Mouse (Mus musculus) liver, postnatal 0 days (tissue): ENCODE results near the gene Timp3. TPM values are rescaled to one million over a fixed set of nuclear protein-coding genes. Genes with fewer than 3 reads are reported as not detected.

ENCODE experiments used
- ATAC-seq: fragments of 200-750 bp; cut with Nextera tagmentation; 2 replicates; pipeline ENCODE4 v1.8.0; 2017; ENCODE audit warnings: mild to moderate bottlenecking, moderate library complexity
- DNase-seq: peaks from one replicate; pipeline ENCODE4 v3.0.0-alpha.2; 2016
- H3K27ac ChIP-seq: fragments of 300-500 bp; sonication (generic); 2 replicates; pipeline ENCODE4 v1.5.1; 2014; ENCODE audit warnings: antibody characterized with exemption, moderate library complexity, mild to moderate bottlenecking, low read depth
- H3K27me3 ChIP-seq: fragments of 300-500 bp; sonication (generic); 2 replicates; pipeline ENCODE4 v1.6.1; 2014; ENCODE audit warnings: low read length, control low read depth, mixed read lengths; ENCODE audit not compliant: insufficient read depth
- H3K36me3 ChIP-seq: fragments of 300-500 bp; sonication (generic); replicated peaks from 2 replicates; pipeline ENCODE4 v1.6.1; 2014; ENCODE audit warnings: mild to moderate bottlenecking, control low read depth, low read length, moderate library complexity, mixed read lengths; ENCODE audit not compliant: insufficient read depth
- H3K4me1 ChIP-seq: fragments of 300-500 bp; sonication (generic); 2 replicates; pipeline ENCODE4 v1.6.1; 2014; ENCODE audit warnings: antibody characterized with exemption, mild to moderate bottlenecking, control low read depth; ENCODE audit not compliant: insufficient read depth
- H3K4me2 ChIP-seq: fragments of 300-500 bp; sonication (generic); 2 replicates; pipeline ENCODE4 v1.6.1; 2014; ENCODE audit warnings: low read depth, mild to moderate bottlenecking, low read length, moderate library complexity, mixed read lengths
- H3K4me3 ChIP-seq: fragments of 300-500 bp; sonication (generic); 2 replicates; pipeline ENCODE4 v1.5.1; 2014; ENCODE audit warnings: low read depth, low read length
- H3K9ac ChIP-seq: fragments of 300-500 bp; sonication (generic); replicated peaks from 2 replicates; pipeline ENCODE4 v1.6.1; 2014; ENCODE audit warnings: mild to moderate bottlenecking, moderate library complexity
- H3K9me3 ChIP-seq: fragments of 300-500 bp; sonication (generic); 2 replicates; pipeline ENCODE4 v1.6.1; 2016; ENCODE audit warnings: mild to moderate bottlenecking, control low read depth, low read length, mixed read lengths
- CTCF ChIP-seq: sonication (generic); IDR thresholded peaks from 2 replicates; pipeline ENCODE4 v1.5.1; 2016; ENCODE audit warnings: antibody characterized with exemption, low read depth
- EP300 ChIP-seq: IDR thresholded peaks from 2 replicates; pipeline ENCODE4 v1.6.1; 2016; ENCODE audit warnings: antibody characterized with exemption, low read depth, mild to moderate bottlenecking
- WGBS: fragments of 180-500 bp; shearing (Covaris S2); extraction: QIAGEN DNeasy Blood & Tissue Kit; methylation state at CpG from one replicate; pipeline ENCODE4 v1.1.7; 2014; ENCODE audit not compliant: insufficient replicate concordance; 5-methylcytosine and 5-hydroxymethylcytosine counted together
- polyA plus RNA-seq: library from polyadenylated mRNA; unstranded; fragments of >200 nt; fragmentation: Nextera tagmentation; extraction: Ambion mirVana; gene quantifications from 2 replicates; pipeline ENCODE4 v1.2.1, GENCODE M21; 2015

The Timp3 gene
- polyA plus RNA-seq, 1 experiment from 2014 or later: 7.9 TPM

DNA sequence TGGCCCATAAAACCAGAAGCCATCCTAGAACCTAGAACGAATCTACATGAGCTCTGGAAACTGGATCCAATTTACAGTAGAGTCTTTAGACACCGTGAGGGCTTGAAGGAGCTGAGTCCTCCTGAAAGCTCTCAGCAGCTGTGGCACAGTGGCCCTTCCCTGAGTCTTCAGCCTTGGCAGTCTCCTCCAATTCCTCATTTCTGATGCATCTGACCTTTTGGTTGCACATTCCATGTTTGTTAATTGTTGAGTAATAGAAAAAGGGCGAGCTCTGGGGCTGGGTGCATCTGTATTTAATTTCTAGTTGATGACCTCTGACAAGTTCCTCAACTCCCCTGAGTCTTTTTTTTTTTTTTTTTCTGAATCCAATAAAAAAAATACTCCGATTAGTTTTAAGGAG, 28.0 kb downstream of the Timp3 start:
- Histone ChIP-seq H3K27me3 (no peaks in the 10 kb centered on the region), H3K4me1 (peaks cover 12% of the 10 kb centered on the region), H3K9ac (no peak overlapping the region), H3K27ac (no peak overlapping the region), H3K36me3 (no peaks in the 10 kb centered on the region), H3K4me2 (no peak overlapping the region), H3K4me3 (no peak overlapping the region), H3K9me3 (no peaks in the 10 kb centered on the region)
- ATAC-seq (no peak), DNase-seq (no peak)
- WGBS: 79% methylated on average over 4 of the region's 4 CpGs
- TF ChIP-seq EP300 (no peak), CTCF (no peak)

- no peak overlapping the region for H3K9ac ChIP-seq
- WGBS: 71% methylated on average over 2 of the region's 2 CpGs
- no peaks in the 10 kb centered on the region for H3K36me3 ChIP-seq
- ATAC-seq (no peak), DNase-seq (no peak)
- no peaks in the 10 kb centered on the region for H3K27me3 ChIP-seq
- H3K4me1 ChIP-seq: peaks cover 12% of the 10 kb centered on the region
- H3K9me3 ChIP-seq: no peaks in the 10 kb centered on the region
- no peak for TF ChIP-seq EP300
- peak; percentile 40; the same call in 1 of the 2 replicates for TF ChIP-seq CTCF
- H3K4me3 ChIP-seq: no peak overlapping the region
- no peak overlapping the region for H3K4me2 ChIP-seq
- no peak overlapping the region for H3K27ac ChIP-seq
These were observed 28.5 kb downstream of the Timp3 start for GRCm38 (mm10) chr10:86328691-86329090.

DNA sequence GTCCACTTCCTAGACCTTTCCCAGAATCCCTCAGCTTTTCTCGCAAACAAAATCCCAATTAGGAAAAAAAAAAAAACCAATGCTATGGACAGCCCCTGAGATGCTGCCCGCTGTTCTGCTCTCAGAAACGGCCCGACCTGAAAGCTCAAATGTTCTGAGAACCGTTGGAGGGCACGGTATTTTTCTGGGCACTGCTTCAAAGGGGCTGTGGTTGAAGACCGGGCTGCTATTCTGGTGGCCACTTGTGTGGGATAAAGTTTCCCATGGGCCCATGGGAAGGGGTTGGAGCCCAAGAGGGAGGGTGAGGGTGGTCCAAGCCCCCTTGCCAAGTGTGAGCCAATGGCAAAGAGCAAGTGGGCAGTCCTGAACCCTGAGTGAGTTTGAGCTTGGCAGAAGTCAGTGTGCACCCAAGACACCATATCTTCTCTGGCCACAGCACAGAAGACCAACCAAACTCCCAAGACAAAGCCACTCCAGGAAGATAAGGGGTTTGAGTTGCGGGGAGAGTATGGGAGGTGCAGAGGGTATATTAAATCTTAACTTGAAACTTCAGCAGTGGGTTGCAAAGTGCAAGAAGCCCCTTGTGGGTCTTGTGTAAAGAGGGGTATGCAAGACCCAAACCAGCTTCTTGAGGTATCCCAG, 29.2 kb downstream of the Timp3 start:
- no peak overlapping the region for H3K4me3 ChIP-seq

GRCm38 (mm10) chr10:86330993-86331680, 31.0 kb downstream of the Timp3 start:
- Histone ChIP-seq H3K4me3 (no peak overlapping the region), H3K27me3 (no peaks in the 10 kb centered on the region), H3K36me3 (no peaks in the 10 kb centered on the region), H3K27ac (peak overlapping the region; percentile 51; the same call in 1 of the 2 replicates), H3K4me2 (no peak overlapping the region), H3K9ac (no peak overlapping the region), H3K4me1 (peaks cover 12% of the 10 kb centered on the region), H3K9me3 (no peaks in the 10 kb centered on the region)
- DNase-seq (no peak), ATAC-seq (no peak)
- WGBS: 62% methylated on average over 5 of the region's 5 CpGs
- TF ChIP-seq CTCF (no peak), EP300 (no peak)

More for the DNA sequence above, 29.2 kb downstream of the Timp3 start:
- TF ChIP-seq CTCF: no peak
- no peak for TF ChIP-seq EP300
- WGBS: 84% methylated on average over 8 of the region's 8 CpGs
- Histone ChIP-seq H3K27me3 (no peaks in the 10 kb centered on the region), H3K9me3 (no peaks in the 10 kb centered on the region), H3K36me3 (no peaks in the 10 kb centered on the region), H3K4me2 (no peak overlapping the region), H3K27ac (no peak overlapping the region), H3K4me1 (peaks cover 12% of the 10 kb centered on the region), H3K9ac (no peak overlapping the region)
- ATAC-seq (no peak), DNase-seq (no peak)

DNA sequence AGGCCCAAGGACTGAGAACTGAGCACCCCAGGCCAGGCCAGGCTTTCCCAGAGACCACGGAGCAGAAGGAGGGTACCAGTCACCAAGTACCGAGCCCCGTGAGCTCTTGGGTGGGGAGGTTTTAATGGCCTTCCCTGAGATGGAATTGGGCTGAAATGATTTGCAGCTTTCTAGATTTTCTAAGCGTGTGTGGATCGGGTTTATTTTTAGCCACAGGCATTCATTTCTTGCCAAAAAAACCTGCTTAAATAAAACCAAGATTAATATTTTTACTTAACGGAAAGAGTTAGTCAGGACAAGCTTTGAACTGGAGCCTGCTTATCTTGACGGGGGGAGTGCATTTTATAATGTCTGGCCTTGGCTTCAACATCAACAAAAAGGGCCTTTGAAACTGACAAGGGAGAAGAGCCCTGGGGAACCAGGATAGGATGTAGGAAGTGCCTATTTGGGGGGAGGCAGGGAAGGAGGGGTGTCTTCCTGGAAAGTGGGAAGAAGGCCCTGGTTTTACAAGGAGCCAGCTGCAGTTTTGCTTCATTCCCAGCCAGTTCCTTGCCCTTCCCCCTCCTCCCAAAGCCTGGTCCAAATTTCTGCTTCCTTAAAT, 31.6 kb downstream of the Timp3 start:
- H3K4me2 ChIP-seq: no peak overlapping the region
- no peaks in the 10 kb centered on the region for H3K36me3 ChIP-seq
- 0 out of 2 replicates have a peak, but pooled peaks have one; percentile 23 for ATAC-seq
- H3K9me3 ChIP-seq: no peaks in the 10 kb centered on the region
- H3K27me3 ChIP-seq: no peaks in the 10 kb centered on the region
- TF ChIP-seq CTCF (no peak), EP300 (peak; percentile 58)
- DNase-seq: no peak
- H3K27ac ChIP-seq: peak overlapping the region; percentile 51; the same call in 1 of the 2 replicates
- H3K4me3 ChIP-seq: no peak overlapping the region
- no peak overlapping the region for H3K9ac ChIP-seq
- peaks cover 12% of the 10 kb centered on the region for H3K4me1 ChIP-seq
- 66% methylated on average over 7 of the region's 7 CpGs for WGBS

DNA sequence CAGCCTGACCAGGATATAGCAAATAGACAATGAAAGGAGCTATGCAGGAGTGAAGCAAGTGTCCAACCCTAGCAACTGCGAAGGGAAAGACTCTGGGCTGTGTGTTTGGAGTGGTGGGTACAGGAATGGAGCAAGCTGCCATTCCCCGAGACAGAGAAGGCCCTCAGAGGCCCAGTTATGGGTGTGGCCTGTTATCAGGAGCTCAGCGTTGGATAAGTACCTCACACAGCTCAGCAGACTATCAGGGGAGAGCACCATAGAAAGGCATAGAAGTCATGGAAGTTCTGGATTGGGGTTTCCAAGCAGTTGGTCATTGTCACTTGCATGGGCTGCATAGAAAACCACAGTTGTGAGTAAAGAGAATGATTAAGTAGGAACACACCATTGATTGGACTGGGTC, 32.8 kb downstream of the Timp3 start:
- H3K4me2 ChIP-seq: no peak overlapping the region
- no peak overlapping the region for H3K27ac ChIP-seq
- ATAC-seq (peak; percentile 41; the same call in 1 of the 2 replicates), DNase-seq (no peak)
- H3K4me1 ChIP-seq: peaks cover 12% of the 10 kb centered on the region
- TF ChIP-seq CTCF: no peak
- no peak for TF ChIP-seq EP300
- no peaks in the 10 kb centered on the region for H3K36me3 ChIP-seq
- no peaks in the 10 kb centered on the region for H3K9me3 ChIP-seq
- 51% methylated on average over 3 of the region's 3 CpGs for WGBS
- no peak overlapping the region for H3K4me3 ChIP-seq
- H3K9ac ChIP-seq: no peak overlapping the region
- H3K27me3 ChIP-seq: no peaks in the 10 kb centered on the region
